ENCODE assay signal across 8 mouse cellular contexts in the genomic region with DNA sequence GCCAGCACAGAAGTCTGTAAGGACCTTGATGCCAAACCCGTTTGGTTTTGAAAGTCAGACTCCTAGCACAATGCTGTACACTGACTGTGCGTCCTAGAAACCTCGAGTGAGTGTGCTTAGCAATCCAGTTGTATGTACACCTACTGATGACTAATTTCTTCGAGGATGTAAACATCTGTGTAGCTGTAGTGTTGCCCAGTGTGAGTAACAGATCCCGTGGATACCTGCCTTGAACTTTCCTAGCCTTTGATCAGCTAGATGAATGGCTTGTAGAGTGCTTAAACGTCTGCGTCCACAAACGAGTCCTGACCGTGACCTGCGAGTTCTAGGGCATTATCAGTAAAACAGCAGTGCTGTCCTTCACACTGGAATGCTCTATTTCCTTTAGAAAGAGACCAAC. TPM values are rescaled to one million over a fixed set of nuclear protein-coding genes. Genes with fewer than 3 reads are reported as not detected.
A peak's percentile ranks its signal among the peaks of the same experiment; 100 is the strongest.
DNase-seq lines count a peak whose midpoint lies in the region; ATAC-seq and TF ChIP-seq lines count a peak whose summit lies in the region.

No protein-coding gene starts in this region.

- 34% methylated on average over 10 of the region's 10 CpGs for WGBS in forebrain, embryonic 12.5 days
- WGBS in liver, embryonic 15.5 days (ENCODE audit: insufficient replicate concordance): 20% methylated on average over 10 of the region's 10 CpGs

- TF ChIP-seq CTCF in C2C12 (IDR thresholded peaks at IDR 0.05; ENCODE audit: control insufficient read depth, insufficient read depth, insufficient read length): no peak

- no peaks in the 10 kb centered on the region for H3K27me3 ChIP-seq in C2C12 (ENCODE audit: control insufficient read depth, insufficient read depth, insufficient read length)
- no peaks in the 10 kb centered on the region for H3K27me3 ChIP-seq in forebrain, embryonic 12.5 days
- H3K27me3 ChIP-seq in liver, embryonic 15.5 days: no peaks in the 10 kb centered on the region

- H3ac ChIP-seq in C2C12 (ENCODE audit: control insufficient read depth, insufficient read length, low read depth): peak overlapping the region; percentile 41

- H3K4me3 ChIP-seq in C2C12 (ENCODE audit: insufficient read depth, poor library complexity, severe bottlenecking): peak overlapping the region; percentile 87
- peak overlapping the region; percentile 99 for H3K4me3 ChIP-seq in forebrain, embryonic 12.5 days (replicated peaks)
- peak overlapping the region; percentile 96 for H3K4me3 ChIP-seq in liver, embryonic 15.5 days (replicated peaks)

- peak overlapping the region; percentile 94 for H3K4me2 ChIP-seq in forebrain, embryonic 12.5 days
- peak overlapping the region; percentile 93 for H3K4me2 ChIP-seq in liver, embryonic 15.5 days

- H3K79me2 ChIP-seq in C2C12 (ENCODE audit: control insufficient read depth, insufficient read depth): peaks cover 95% of the 10 kb centered on the region

- no peak for ATAC-seq in forebrain, embryonic 12.5 days (ENCODE audit: low FRiP score)
- no peak for ATAC-seq in liver, embryonic 15.5 days (ENCODE audit: insufficient read depth)

- no peak overlapping the region for H3K27ac ChIP-seq in forebrain, embryonic 12.5 days
- H3K27ac ChIP-seq in liver, embryonic 15.5 days (replicated peaks): no peak overlapping the region

- peaks cover 37% of the 10 kb centered on the region for H3K4me1 ChIP-seq in forebrain, embryonic 12.5 days
- peaks cover 69% of the 10 kb centered on the region for H3K4me1 ChIP-seq in liver, embryonic 15.5 days (replicated peaks)

- no peaks in the 10 kb centered on the region for H3K9me3 ChIP-seq in forebrain, embryonic 12.5 days
- H3K9me3 ChIP-seq in liver, embryonic 15.5 days (replicated peaks): no peaks in the 10 kb centered on the region

- peaks cover 24% of the 10 kb centered on the region for H3K36me3 ChIP-seq in C2C12 (ENCODE audit: control insufficient read depth, insufficient read depth)
- peaks cover 4% of the 10 kb centered on the region; the same call in 1 of the 2 replicates for H3K36me3 ChIP-seq in forebrain, embryonic 12.5 days (replicated peaks)
- H3K36me3 ChIP-seq in liver, embryonic 15.5 days (replicated peaks): peaks cover 9% of the 10 kb centered on the region

- H3K79me3 ChIP-seq in C2C12 (ENCODE audit: low read depth): peaks cover 74% of the 10 kb centered on the region

- peak; percentile 51 for DNase-seq in cerebellum, adult 9-10 months
- no peak for DNase-seq in cerebellum, adult 18-20 months
- DNase-seq in left cerebral cortex, adult 9 months (ENCODE audit: low spot score in 2 of 2): no peak
- DNase-seq in natural killer cell, adult 2 months (ENCODE audit: low spot score in 2 of 2): no peak
- no peak for DNase-seq in spleen, postnatal 14 days (ENCODE audit: low spot score in 2 of 2)

- H3K9ac ChIP-seq in forebrain, embryonic 12.5 days: peak overlapping the region; percentile 100
- H3K9ac ChIP-seq in liver, embryonic 15.5 days: peak overlapping the region; percentile 95

TF ChIP-seq in C2C12, 6 proteins besides CTCF, POLR2A, EP300 and RAD21:
- TF ChIP-seq FOSL1 (IDR thresholded peaks at IDR 0.05; ENCODE audit: insufficient read depth, low read length, poor library complexity, severe bottlenecking) (no peak), USF1 (IDR thresholded peaks at IDR 0.05; ENCODE audit: low read depth) (no peak), CEBPB (IDR thresholded peaks at IDR 0.05; ENCODE audit: low read depth) (no peak), MYOG (IDR thresholded peaks at IDR 0.05; ENCODE audit: control insufficient read depth, extremely low read depth, insufficient read length) (no peak), MAX (IDR thresholded peaks at IDR 0.05) (no peak), MYOD1 (IDR thresholded peaks at IDR 0.05; ENCODE audit: control insufficient read depth, insufficient read length, low read depth) (no peak)

RNA-seq across cellular contexts. Expression of gene Zbtb2, which starts 1.1 kb away (rescaled TPM):
- 7.9 TPM for polyA plus RNA-seq in C2C12 (2012; fragmentation: generic; extraction: Trizol)
- polyA plus RNA-seq in forebrain, embryonic 12.5 days (2016; fragmentation: Nextera tagmentation; extraction: Ambion mirVana): 21.2 and 22.2 TPM in 2 replicates
- 3.8 and 4.0 TPM in 2 replicates for polyA plus RNA-seq in liver, embryonic 15.5 days (2015; fragmentation: Nextera tagmentation; extraction: Ambion mirVana)

RNA-seq across cellular contexts. Expression of gene Rmnd1, which starts 43.2 kb away (rescaled TPM):
- polyA plus RNA-seq in C2C12 (2012; fragmentation: generic; extraction: Trizol): 11.1 TPM
- polyA plus RNA-seq in forebrain, embryonic 12.5 days (2016; fragmentation: Nextera tagmentation; extraction: Ambion mirVana): 48.7 and 53.3 TPM in 2 replicates
- polyA plus RNA-seq in liver, embryonic 15.5 days (2015; fragmentation: Nextera tagmentation; extraction: Ambion mirVana): 17.2 and 19.0 TPM in 2 replicates

RNA-seq across cellular contexts. Expression of gene Armt1, which starts 43.2 kb away (rescaled TPM):
- 15.8 TPM for polyA plus RNA-seq in C2C12 (2012; fragmentation: generic; extraction: Trizol)
- 23.1 and 24.3 TPM in 2 replicates for polyA plus RNA-seq in forebrain, embryonic 12.5 days (2016; fragmentation: Nextera tagmentation; extraction: Ambion mirVana)
- 12.5 and 12.6 TPM in 2 replicates for polyA plus RNA-seq in liver, embryonic 15.5 days (2015; fragmentation: Nextera tagmentation; extraction: Ambion mirVana)
